Mouse (Mus musculus): ENCODE measurements around the gene Arxes2. TPM values are rescaled to one million over a fixed set of nuclear protein-coding genes. Genes with fewer than 3 reads are reported as not detected.
"Not testable (repeated sequence)": the region's sequence is repeated elsewhere in the genome, so short reads cannot be mapped to it uniquely, and the experiment has no call there.

Arxes2 gene
- 45.1 and 55.0 TPM in 2 replicates for polyA plus RNA-seq (2015; fragmentation: Nextera tagmentation; extraction: Ambion mirVana)

DNA sequence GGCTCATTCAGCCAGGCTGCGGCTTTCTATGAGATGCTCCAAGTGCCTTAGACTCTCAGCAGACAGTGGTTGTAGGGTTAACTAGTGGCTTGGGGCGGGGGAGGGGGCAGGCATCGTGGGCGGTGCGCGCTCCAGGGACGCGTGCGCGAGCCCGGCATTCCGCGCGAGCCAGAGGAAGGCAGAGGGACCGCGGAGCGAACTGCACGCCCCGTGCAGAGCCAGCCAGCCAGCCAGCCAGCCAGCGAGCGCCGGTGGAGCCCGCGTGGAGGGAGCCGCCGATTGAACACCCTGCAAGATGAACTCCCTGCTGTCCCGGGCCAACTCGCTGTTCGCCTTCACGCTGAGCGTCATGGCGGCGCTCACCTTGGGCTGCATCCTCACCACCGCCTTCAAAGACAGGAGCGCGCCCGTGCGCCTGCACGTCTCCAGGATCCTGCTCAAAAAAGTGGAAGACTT, at the start of gene Arxes2:
Gene Arxes2 (plus strand): TSS at position 161 of the 456 bp plus-strand sequence.
- H3K9me3 ChIP-seq (replicated peaks; ENCODE audit: control insufficient read depth, low read length); H3K27ac ChIP-seq (ENCODE audit: low read length); H3K9ac ChIP-seq (ENCODE audit: low read length); H3K4me1 ChIP-seq (ENCODE audit: control insufficient read depth, insufficient read depth, low read length); H3K27me3 ChIP-seq (ENCODE audit: control insufficient read depth, insufficient read depth, low read length); H3K36me3 ChIP-seq (ENCODE audit: control insufficient read depth, insufficient read depth, low read length): not testable (repeated sequence)
- WGBS = 8% methylated on average over 8 of the region's 39 CpGs
- H3K4me3 ChIP-seq (replicated peaks; ENCODE audit: low read length) = peak within 1 kb of the TSS; percentile 32
- ATAC-seq (ENCODE audit: insufficient read depth, low FRiP score) = peak; percentile 94
- peak within 1 kb of the TSS; percentile 43 for H3K4me2 ChIP-seq (ENCODE audit: low read depth, low read length)

- Histone ChIP-seq H3K9ac (ENCODE audit: low read length) (no peak overlapping the region), H3K4me2 (ENCODE audit: low read depth, low read length) (no peak overlapping the region), H3K27me3 (ENCODE audit: control insufficient read depth, insufficient read depth, low read length) (no peaks in the 10 kb centered on the region), H3K27ac (ENCODE audit: low read length) (no peak overlapping the region), H3K9me3 (replicated peaks; ENCODE audit: control insufficient read depth, low read length) (no peaks in the 10 kb centered on the region), H3K36me3 (ENCODE audit: control insufficient read depth, insufficient read depth, low read length) (no peaks in the 10 kb centered on the region), H3K4me1 (ENCODE audit: control insufficient read depth, insufficient read depth, low read length) (no peaks in the 10 kb centered on the region), H3K4me3 (replicated peaks; ENCODE audit: low read length) (no peak overlapping the region)
- WGBS = 72% methylated on average over 1 of the region's 1 CpGs
- no peak for ATAC-seq (ENCODE audit: insufficient read depth, low FRiP score)
These were observed 44.8 kb upstream of the Arxes2 start for GRCm38 (mm10) chrX:135948699-135949437.

DNA sequence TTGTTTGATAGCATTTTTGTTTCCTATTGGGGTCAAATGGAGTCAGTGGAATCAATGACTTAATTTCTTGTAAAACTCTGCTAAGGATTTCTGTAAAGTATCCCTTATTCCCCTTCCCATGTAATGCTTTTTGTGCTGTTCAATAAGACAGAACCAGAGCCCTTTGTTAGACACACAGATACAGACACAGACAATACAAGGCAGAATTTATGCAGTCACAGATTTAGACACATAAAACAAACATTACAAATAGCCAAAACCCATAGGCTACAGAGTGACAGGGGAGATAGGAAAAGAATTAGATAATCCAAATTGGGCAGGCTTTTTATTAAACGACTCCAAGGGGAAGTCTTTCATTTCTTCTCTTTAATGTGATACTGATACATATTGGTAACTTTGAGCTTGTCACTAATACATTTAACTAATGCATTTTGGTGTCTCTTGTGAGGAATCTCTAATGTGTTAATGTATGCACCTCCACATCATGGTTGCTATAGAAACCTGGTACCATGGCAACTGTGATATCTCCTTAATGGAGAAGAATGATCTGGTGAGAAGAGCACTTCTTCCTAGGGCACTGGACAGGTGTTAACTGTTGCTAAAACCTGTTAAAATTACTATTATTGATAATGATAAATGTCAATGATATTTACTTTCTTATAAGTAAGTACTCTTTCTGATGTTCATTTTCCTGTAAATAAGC, 36.5 kb upstream of the Arxes2 start:
- Histone ChIP-seq H3K4me1 (ENCODE audit: control insufficient read depth, insufficient read depth, low read length) (no peaks in the 10 kb centered on the region), H3K36me3 (ENCODE audit: control insufficient read depth, insufficient read depth, low read length) (no peaks in the 10 kb centered on the region), H3K27me3 (ENCODE audit: control insufficient read depth, insufficient read depth, low read length) (peaks cover under 1% of the 10 kb centered on the region; the same call in 1 of the 2 replicates), H3K4me3 (replicated peaks; ENCODE audit: low read length) (no peak overlapping the region), H3K9ac (ENCODE audit: low read length) (no peak overlapping the region), H3K4me2 (ENCODE audit: low read depth, low read length) (no peak overlapping the region), H3K27ac (ENCODE audit: low read length) (no peak overlapping the region), H3K9me3 (replicated peaks; ENCODE audit: control insufficient read depth, low read length) (no peaks in the 10 kb centered on the region)
- 81% methylated on average over 1 of the region's 1 CpGs for WGBS
- no peak for ATAC-seq (ENCODE audit: insufficient read depth, low FRiP score)

- Histone ChIP-seq H3K9me3 (replicated peaks; ENCODE audit: control insufficient read depth, low read length) (no peaks in the 10 kb centered on the region), H3K36me3 (ENCODE audit: control insufficient read depth, insufficient read depth, low read length) (no peaks in the 10 kb centered on the region), H3K4me3 (replicated peaks; ENCODE audit: low read length) (no peak overlapping the region), H3K27me3 (ENCODE audit: control insufficient read depth, insufficient read depth, low read length) (peaks cover 3% of the 10 kb centered on the region; the same call in 1 of the 2 replicates), H3K4me2 (ENCODE audit: low read depth, low read length) (no peak overlapping the region), H3K4me1 (ENCODE audit: control insufficient read depth, insufficient read depth, low read length) (no peaks in the 10 kb centered on the region), H3K27ac (ENCODE audit: low read length) (no peak overlapping the region), H3K9ac (ENCODE audit: low read length) (no peak overlapping the region)
- no peak for ATAC-seq (ENCODE audit: insufficient read depth, low FRiP score)
- WGBS = 70% methylated on average over 2 of the region's 2 CpGs
These were observed 35.9 kb upstream of the Arxes2 start for GRCm38 (mm10) chrX:135957691-135958081.

- Histone ChIP-seq H3K27ac (ENCODE audit: low read length) (no peak overlapping the region), H3K9ac (ENCODE audit: low read length) (no peak overlapping the region), H3K4me3 (replicated peaks; ENCODE audit: low read length) (no peak overlapping the region), H3K4me2 (ENCODE audit: low read depth, low read length) (no peak overlapping the region), H3K4me1 (ENCODE audit: control insufficient read depth, insufficient read depth, low read length) (no peaks in the 10 kb centered on the region), H3K36me3 (ENCODE audit: control insufficient read depth, insufficient read depth, low read length) (no peaks in the 10 kb centered on the region), H3K9me3 (replicated peaks; ENCODE audit: control insufficient read depth, low read length) (no peaks in the 10 kb centered on the region), H3K27me3 (ENCODE audit: control insufficient read depth, insufficient read depth, low read length) (peaks cover 3% of the 10 kb centered on the region; the same call in 1 of the 2 replicates)
- ATAC-seq (ENCODE audit: insufficient read depth, low FRiP score) = no peak
- WGBS = 80% methylated on average over 7 of the region's 7 CpGs
These were observed 34.9 kb upstream of the Arxes2 start for GRCm38 (mm10) chrX:135958589-135959225.

GRCm38 (mm10) chrX:135959536-135959935, 34.1 kb upstream of the Arxes2 start:
- H3K27ac ChIP-seq (ENCODE audit: low read length) = no peak overlapping the region
- H3K4me2 ChIP-seq (ENCODE audit: low read depth, low read length) = no peak overlapping the region
- peaks cover 3% of the 10 kb centered on the region; the same call in 1 of the 2 replicates for H3K27me3 ChIP-seq (ENCODE audit: control insufficient read depth, insufficient read depth, low read length)

DNA sequence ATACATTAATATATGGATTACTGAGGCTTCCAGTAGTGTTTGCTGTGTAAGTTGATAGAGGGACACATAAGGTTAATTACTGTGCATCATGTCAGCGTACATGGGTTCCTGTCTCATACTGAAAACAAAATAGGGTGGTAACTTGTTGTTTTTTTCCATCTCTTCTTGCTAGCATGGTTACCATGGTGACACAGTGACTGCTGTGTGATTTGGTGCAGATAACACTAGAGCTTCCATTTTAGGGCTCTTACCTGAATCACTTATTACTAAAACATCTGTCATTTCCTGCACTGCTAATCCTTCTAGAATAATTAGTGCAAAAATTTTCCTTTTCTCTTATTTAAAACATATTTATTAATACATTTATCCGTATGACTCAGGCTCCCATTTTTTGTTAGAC, 31.3 kb upstream of the Arxes2 start:
- ATAC-seq (ENCODE audit: insufficient read depth, low FRiP score) = no peak
- no peaks in the 10 kb centered on the region for H3K9me3 ChIP-seq (replicated peaks; ENCODE audit: control insufficient read depth, low read length)
- no peak overlapping the region for H3K27ac ChIP-seq (ENCODE audit: low read length)
- H3K27me3 ChIP-seq (ENCODE audit: control insufficient read depth, insufficient read depth, low read length) = peaks cover 3% of the 10 kb centered on the region; the same call in 1 of the 2 replicates
- H3K4me2 ChIP-seq (ENCODE audit: low read depth, low read length) = no peak overlapping the region
- H3K36me3 ChIP-seq (ENCODE audit: control insufficient read depth, insufficient read depth, low read length) = no peaks in the 10 kb centered on the region
- H3K4me3 ChIP-seq (replicated peaks; ENCODE audit: low read length) = no peak overlapping the region
- 68% methylated on average over 2 of the region's 2 CpGs for WGBS
- H3K9ac ChIP-seq (ENCODE audit: low read length) = no peak overlapping the region
- H3K4me1 ChIP-seq (ENCODE audit: control insufficient read depth, insufficient read depth, low read length) = no peaks in the 10 kb centered on the region

More at GRCm38 (mm10) chrX:135959536-135959935, 34.1 kb upstream of the Arxes2 start:
- H3K36me3 ChIP-seq (ENCODE audit: control insufficient read depth, insufficient read depth, low read length) = no peaks in the 10 kb centered on the region
- H3K4me1 ChIP-seq (ENCODE audit: control insufficient read depth, insufficient read depth, low read length) = no peaks in the 10 kb centered on the region
- no peak overlapping the region for H3K9ac ChIP-seq (ENCODE audit: low read length)
- no peak for ATAC-seq (ENCODE audit: insufficient read depth, low FRiP score)
- WGBS = 57% methylated on average over 4 of the region's 4 CpGs
- H3K4me3 ChIP-seq (replicated peaks; ENCODE audit: low read length) = no peak overlapping the region
- H3K9me3 ChIP-seq (replicated peaks; ENCODE audit: control insufficient read depth, low read length) = no peaks in the 10 kb centered on the region

DNA sequence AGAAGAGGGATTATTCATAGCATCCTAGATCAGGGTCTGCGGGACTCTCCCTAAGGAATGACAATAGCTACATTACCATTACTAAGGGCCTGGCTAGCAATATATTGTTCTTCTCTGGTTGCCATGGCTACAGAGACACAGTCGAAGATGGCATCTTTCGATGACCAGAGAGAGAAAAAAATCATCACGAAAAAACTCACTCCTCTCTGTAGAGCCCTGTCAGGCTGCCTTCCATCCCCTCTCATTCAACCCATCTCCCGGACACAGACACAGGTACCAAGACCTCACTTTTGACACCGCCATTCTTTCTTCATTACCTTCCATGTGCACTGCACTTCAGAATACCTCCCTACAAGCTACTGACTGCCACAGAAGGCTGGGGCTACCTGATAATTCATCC, 30.5 kb upstream of the Arxes2 start:
- Histone ChIP-seq H3K4me1 (ENCODE audit: control insufficient read depth, insufficient read depth, low read length) (no peaks in the 10 kb centered on the region), H3K9me3 (replicated peaks; ENCODE audit: control insufficient read depth, low read length) (no peaks in the 10 kb centered on the region), H3K36me3 (ENCODE audit: control insufficient read depth, insufficient read depth, low read length) (no peaks in the 10 kb centered on the region), H3K9ac (ENCODE audit: low read length) (no peak overlapping the region), H3K4me3 (replicated peaks; ENCODE audit: low read length) (no peak overlapping the region), H3K4me2 (ENCODE audit: low read depth, low read length) (no peak overlapping the region), H3K27me3 (ENCODE audit: control insufficient read depth, insufficient read depth, low read length) (peaks cover 3% of the 10 kb centered on the region; the same call in 1 of the 2 replicates), H3K27ac (ENCODE audit: low read length) (no peak overlapping the region)
- WGBS = 58% methylated on average over 6 of the region's 6 CpGs
- ATAC-seq (ENCODE audit: insufficient read depth, low FRiP score) = no peak

DNA sequence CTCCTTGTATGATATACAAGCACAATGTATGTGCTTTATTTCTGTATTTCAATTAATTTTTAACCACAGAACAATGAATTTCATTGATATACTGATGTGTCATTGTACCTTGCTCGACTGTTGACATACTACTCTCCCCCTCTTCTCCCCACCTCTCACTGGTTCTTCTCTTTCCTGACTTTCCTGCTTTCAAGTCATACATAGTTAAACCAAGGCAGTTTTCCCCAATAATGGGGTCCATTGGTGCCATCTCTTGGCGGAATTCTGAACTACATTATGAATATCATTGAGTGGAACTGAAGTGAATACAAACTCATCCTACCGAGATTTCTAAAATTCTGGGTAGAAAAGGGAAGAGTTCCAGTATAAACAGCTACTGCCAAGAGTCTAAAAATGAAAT, 30.0 kb upstream of the Arxes2 start:
- H3K4me2 ChIP-seq (ENCODE audit: low read depth, low read length) = no peak overlapping the region
- no peak overlapping the region for H3K27ac ChIP-seq (ENCODE audit: low read length)
- no peaks in the 10 kb centered on the region for H3K4me1 ChIP-seq (ENCODE audit: control insufficient read depth, insufficient read depth, low read length)
- 15% methylated on average over 3 of the region's 3 CpGs for WGBS
- H3K9ac ChIP-seq (ENCODE audit: low read length) = no peak overlapping the region
- no peak for ATAC-seq (ENCODE audit: insufficient read depth, low FRiP score)
- H3K4me3 ChIP-seq (replicated peaks; ENCODE audit: low read length) = no peak overlapping the region
- peaks cover 3% of the 10 kb centered on the region; the same call in 1 of the 2 replicates for H3K27me3 ChIP-seq (ENCODE audit: control insufficient read depth, insufficient read depth, low read length)
- no peaks in the 10 kb centered on the region for H3K36me3 ChIP-seq (ENCODE audit: control insufficient read depth, insufficient read depth, low read length)
- H3K9me3 ChIP-seq (replicated peaks; ENCODE audit: control insufficient read depth, low read length) = no peaks in the 10 kb centered on the region
